10 mouse cellular contexts compared by ENCODE assay signal in genomic region chr7:80033064-80033717, GRCm38 (mm10). TPM values are rescaled to one million over a fixed set of nuclear protein-coding genes. Genes with fewer than 3 reads are reported as not detected.
A peak's percentile ranks its signal among the peaks of the same experiment; 100 is the strongest.
DNase-seq lines count a peak whose midpoint lies in the region; ATAC-seq and TF ChIP-seq lines count a peak whose summit lies in the region.
"Had no signal": no experiment of that assay in that cellular context is flagged by ENCODE, and none has a peak within 500 bp of the region (broad histone marks: within the 10 kb centered on the region; RNA-seq: fewer than 3 reads in every experiment).

No protein-coding gene starts in this region.

- TF ChIP-seq CTCF in MEL (IDR thresholded peaks at IDR 0.05 in 2 of 3, conservative IDR thresholded peaks at IDR 0.05 in 1 of 3; ENCODE audit: control insufficient read depth in 1 of 3, insufficient read depth in 1 of 3, low read depth in 2 of 3, low read length in 3 of 3, poor library complexity in 1 of 3, severe bottlenecking in 1 of 3) = no peak

- peak overlapping the region; percentile 9; the same call in 1 of the 2 replicates for H3K27ac ChIP-seq in kidney, embryonic 15.5 days
- H3K27ac ChIP-seq in MEL (ENCODE audit: control insufficient read depth, low read depth, low read length) = no peak overlapping the region; the same call in 1 of the 2 replicates
- H3K27ac ChIP-seq in intestine, embryonic 15.5 days = peak overlapping the region; percentile 64
- H3K27ac ChIP-seq in stomach, embryonic 15.5 days = no peak overlapping the region
- H3K27ac ChIP-seq: forebrain, embryonic 15.5 days had no signal

- peak overlapping the region; percentile 12; the same call in 1 of the 2 replicates for H3K4me2 ChIP-seq in kidney, embryonic 15.5 days
- H3K4me2 ChIP-seq in intestine, embryonic 15.5 days (replicated peaks) = peak overlapping the region; percentile 3; the same call in 1 of the 2 replicates
- peak overlapping the region; percentile 21; the same call in 1 of the 2 replicates for H3K4me2 ChIP-seq in stomach, embryonic 15.5 days
- H3K4me2 ChIP-seq: forebrain, embryonic 15.5 days had no signal

- H3K36me3 ChIP-seq in kidney, embryonic 15.5 days = 0 out of 2 replicates have a peak, but pooled peaks cover 4% of the 10 kb centered on the region
- H3K36me3 ChIP-seq in MEL (ENCODE audit: control insufficient read depth in 1 of 2, insufficient read depth in 2 of 2, low read length in 2 of 2) = peaks cover 0 to 38% of the 10 kb centered on the region in 2 experiments; a peak in 2 of 4 replicates
- H3K36me3 ChIP-seq in intestine, embryonic 15.5 days = no peaks in the 10 kb centered on the region
- H3K36me3 ChIP-seq in stomach, embryonic 15.5 days = no peaks in the 10 kb centered on the region
- H3K36me3 ChIP-seq: forebrain, embryonic 15.5 days; limb, embryonic 12.5 days had no signal

- TF ChIP-seq EP300 in MEL (IDR thresholded peaks at IDR 0.05; ENCODE audit: low read depth in 1 of 2, low read length in 2 of 2) = 0 out of 4 replicates have a peak, but pooled peaks of 1 of the 2 experiments have one; percentile 8

- 62% methylated on average over 9 of the region's 9 CpGs for WGBS in kidney, embryonic 15.5 days
- 66% methylated on average over 9 of the region's 9 CpGs for whole genome bisulfite sequencing in intestine, embryonic 15.5 days
- 68% methylated on average over 9 of the region's 9 CpGs for WGBS in stomach, embryonic 15.5 days

- TF ChIP-seq RAD21 in MEL (IDR thresholded peaks at IDR 0.05; ENCODE audit: low read depth, low read length) = no peak

- TF ChIP-seq POLR2A in MEL (IDR thresholded peaks at IDR 0.05; ENCODE audit: control insufficient read depth in 1 of 2, insufficient read depth in 1 of 2, low read depth in 1 of 2, low read length in 2 of 2, poor library complexity in 1 of 2) = no peak

- no peak overlapping the region for H3K9ac ChIP-seq in kidney, embryonic 15.5 days
- peak overlapping the region; percentile 11 for H3K9ac ChIP-seq in MEL (ENCODE audit: control insufficient read depth, low read depth, low read length, poor library complexity, severe bottlenecking)
- no peak overlapping the region for H3K9ac ChIP-seq in intestine, embryonic 15.5 days
- no peak overlapping the region for H3K9ac ChIP-seq in stomach, embryonic 15.5 days
- H3K9ac ChIP-seq: forebrain, embryonic 15.5 days; limb, embryonic 12.5 days had no signal

- peaks cover 41% of the 10 kb centered on the region for H3K79me2 ChIP-seq in MEL (ENCODE audit: control insufficient read depth, insufficient read depth, low read length, poor library complexity)

- H3K9me3 ChIP-seq in kidney, embryonic 15.5 days (replicated peaks) = no peaks in the 10 kb centered on the region
- no peaks in the 10 kb centered on the region for H3K9me3 ChIP-seq in MEL (replicated peaks; ENCODE audit: insufficient read depth, low read length)
- H3K9me3 ChIP-seq in intestine, embryonic 15.5 days = no peaks in the 10 kb centered on the region
- H3K9me3 ChIP-seq in stomach, embryonic 15.5 days = no peaks in the 10 kb centered on the region
- H3K9me3 ChIP-seq: forebrain, embryonic 15.5 days; limb, embryonic 12.5 days had no signal

- no peak for ATAC-seq in kidney, embryonic 15.5 days (replicated peaks; ENCODE audit: low FRiP score)
- ATAC-seq in intestine, embryonic 15.5 days = no peak
- no peak for ATAC-seq in stomach, embryonic 15.5 days (ENCODE audit: insufficient read depth, low FRiP score, low read depth)
- no peak for ATAC-seq in monocyte, adult 5-6 weeks (replicated peaks; ENCODE audit: insufficient number of reproducible peaks, low FRiP score, low TSS enrichment, poor library complexity, severe bottlenecking)
- ATAC-seq: forebrain, embryonic 15.5 days had no signal

- H3K4me1 ChIP-seq in kidney, embryonic 15.5 days = peaks cover 81% of the 10 kb centered on the region
- H3K4me1 ChIP-seq in MEL (ENCODE audit: control insufficient read depth in 1 of 2, insufficient read depth in 2 of 2, low read length in 2 of 2) = peaks cover 23 to 46% of the 10 kb centered on the region in 2 experiments
- H3K4me1 ChIP-seq in intestine, embryonic 15.5 days (replicated peaks) = peaks cover 38% of the 10 kb centered on the region
- H3K4me1 ChIP-seq in stomach, embryonic 15.5 days = peaks cover 44% of the 10 kb centered on the region

- no peak for DNase-seq in kidney, postnatal 36 days
- DNase-seq in MEL (ENCODE audit: low read depth, low spot score) = no peak
- DNase-seq in adrenal gland, postnatal 25 days = no peak
- DNase-seq: cerebellum, adult 2 months had no signal

- no peak overlapping the region for H3K4me3 ChIP-seq in kidney, embryonic 15.5 days (replicated peaks)
- H3K4me3 ChIP-seq in MEL (ENCODE audit: control insufficient read depth in 1 of 2, insufficient read depth in 1 of 2, low read depth in 2 of 2, low read length in 2 of 2) = peak overlapping the region; percentile 2 to 30; a peak in 3 of 4 replicates
- H3K4me3 ChIP-seq in intestine, embryonic 15.5 days (replicated peaks) = no peak overlapping the region
- no peak overlapping the region for H3K4me3 ChIP-seq in stomach, embryonic 15.5 days (replicated peaks)
- H3K4me3 ChIP-seq: forebrain, embryonic 15.5 days; limb, embryonic 12.5 days had no signal

- H3K27me3 ChIP-seq in kidney, embryonic 15.5 days = no peaks in the 10 kb centered on the region
- no peaks in the 10 kb centered on the region for H3K27me3 ChIP-seq in MEL (ENCODE audit: control insufficient read depth in 1 of 2, insufficient read depth in 2 of 2, low read length in 2 of 2)
- H3K27me3 ChIP-seq in intestine, embryonic 15.5 days (replicated peaks) = no peaks in the 10 kb centered on the region
- no peaks in the 10 kb centered on the region for H3K27me3 ChIP-seq in stomach, embryonic 15.5 days (replicated peaks)
- H3K27me3 ChIP-seq: forebrain, embryonic 15.5 days; limb, embryonic 12.5 days had no signal

TF ChIP-seq in MEL, 35 proteins besides CTCF, POLR2A, EP300 and RAD21:
- TF ChIP-seq SIN3A (IDR thresholded peaks at IDR 0.05; ENCODE audit: low read length) (peak; percentile 61; the same call in 1 of the 2 replicates), ETS1 (IDR thresholded peaks at IDR 0.05; ENCODE audit: low read depth, low read length) (peak; percentile 34), ZC3H11A (IDR thresholded peaks at IDR 0.05; ENCODE audit: low read depth, low read length) (no peak), MXI1 (IDR thresholded peaks at IDR 0.05; ENCODE audit: low read depth, low read length) (peak; percentile 43; the same call in 1 of the 2 replicates)

RNA-seq across cellular contexts. Expression of gene Zfp710, which starts 8.6 kb away (rescaled TPM):
- 20.1 and 20.5 TPM in 2 replicates for polyA plus RNA-seq in kidney, embryonic 15.5 days (2015; fragmentation: Nextera tagmentation; extraction: Ambion mirVana)
- 11.8 and 14.8 TPM in 2 replicates for total RNA-seq in MEL (2012; rRNA removed)
- 10 to 100 TPM in 1 of 2 experiments, not detected in 1; 19.1 TPM for polyA plus RNA-seq in MEL (2012; ENCODE audit: insufficient read depth in 1 of 2, insufficient read length in 2 of 2, low read depth in 1 of 2, low replicate concordance in 2 of 2, missing spikeins in 1 of 2)
- polyA plus RNA-seq in intestine, embryonic 15.5 days (2015; fragmentation: Nextera tagmentation; extraction: Ambion mirVana) = 13.5 and 13.6 TPM in 2 replicates
- polyA plus RNA-seq in stomach, embryonic 15.5 days (2015; fragmentation: Nextera tagmentation; extraction: Ambion mirVana) = 14.9 and 15.8 TPM in 2 replicates
- total RNA-seq in monocyte, adult 5-6 weeks (2017) = 55.9 to 77.3 TPM (median 60.7 TPM) in 3 replicates
- 18.5 and 21.4 TPM in 2 replicates for total RNA-seq in adrenal gland, postnatal 25 days (2021)

Comparison
In these comparisons a context has a peak if more than half of its experiments do, and no peak if none do; other contexts are left out.
1. H3K27ac ChIP-seq: peak in kidney, embryonic 15.5 days (single experiment) and intestine, embryonic 15.5 days (single experiment); none in MEL (single experiment) and stomach, embryonic 15.5 days (single experiment).
2. H3K4me3 ChIP-seq: peak in MEL (2 of 2); none in kidney, embryonic 15.5 days (single experiment), intestine, embryonic 15.5 days (single experiment) and stomach, embryonic 15.5 days (single experiment).
3. Peak in every context shown above with its lines, with median percentiles within 50 percentile points of each other: H3K4me2 ChIP-seq.